In genomic region chr11:4134986-4135935, GRCm38 (mm10) we compare ENCODE assay signal across 8 mouse cellular contexts. TPM values are rescaled to one million over a fixed set of nuclear protein-coding genes. Genes with fewer than 3 reads are reported as not detected.
DNase-seq lines count a peak whose midpoint lies in the region; ATAC-seq lines count a peak whose summit lies in the region.

Gene Rnf215, plus strand, starts transcription at chr11:4135202.

- H3K27me3 ChIP-seq in heart, embryonic 11.5 days (ENCODE audit: control insufficient read depth, insufficient read depth, low read length), result no peaks in the 10 kb centered on the region
- H3K27me3 ChIP-seq in kidney, embryonic 16.5 days (ENCODE audit: insufficient read depth, low read length), result no peaks in the 10 kb centered on the region
- H3K27me3 ChIP-seq in liver, embryonic 11.5 days (replicated peaks; ENCODE audit: control insufficient read depth, insufficient read depth, low read length), result no peaks in the 10 kb centered on the region
- H3K27me3 ChIP-seq in stomach, embryonic 14.5 days (ENCODE audit: control insufficient read depth, insufficient read depth, low read length), result no peaks in the 10 kb centered on the region

- 2% methylated on average over 65 of the region's 66 CpGs for WGBS in heart, embryonic 11.5 days (ENCODE audit: insufficient replicate concordance)
- 1% methylated on average over 59 of the region's 66 CpGs for WGBS in kidney, embryonic 16.5 days
- 3% methylated on average over 63 of the region's 66 CpGs for WGBS in liver, embryonic 11.5 days
- 2% methylated on average over 64 of the region's 66 CpGs for WGBS in stomach, embryonic 14.5 days

- peak within 1 kb of the TSS; percentile 92 for H3K4me3 ChIP-seq in heart, embryonic 11.5 days (ENCODE audit: low read depth, low read length)
- H3K4me3 ChIP-seq in kidney, embryonic 16.5 days (ENCODE audit: low read length), result peak within 1 kb of the TSS; percentile 91
- H3K4me3 ChIP-seq in liver, embryonic 11.5 days (ENCODE audit: low read depth, low read length), result peak within 1 kb of the TSS; percentile 92
- peak within 1 kb of the TSS; percentile 84 for H3K4me3 ChIP-seq in stomach, embryonic 14.5 days (ENCODE audit: low read depth, low read length)

- H3K4me1 ChIP-seq in heart, embryonic 11.5 days (ENCODE audit: control insufficient read depth, insufficient read depth, low read length), result peaks cover 10% of the 10 kb centered on the region
- H3K4me1 ChIP-seq in kidney, embryonic 16.5 days (ENCODE audit: insufficient read depth, low read length), result peaks cover 10% of the 10 kb centered on the region
- peaks cover 8% of the 10 kb centered on the region for H3K4me1 ChIP-seq in liver, embryonic 11.5 days (replicated peaks; ENCODE audit: control insufficient read depth, insufficient read depth, low read length)
- H3K4me1 ChIP-seq in stomach, embryonic 14.5 days (ENCODE audit: control insufficient read depth, insufficient read depth, low read length), result peaks cover 8% of the 10 kb centered on the region; the same call in 1 of the 2 replicates

- H3K9ac ChIP-seq in heart, embryonic 11.5 days (ENCODE audit: low read depth, low read length), result peak within 1 kb of the TSS; percentile 96
- peak within 1 kb of the TSS; percentile 98 for H3K9ac ChIP-seq in kidney, embryonic 16.5 days (replicated peaks; ENCODE audit: low read length)
- H3K9ac ChIP-seq in liver, embryonic 11.5 days (ENCODE audit: low read depth, low read length), result peak within 1 kb of the TSS; percentile 93
- H3K9ac ChIP-seq in stomach, embryonic 14.5 days (replicated peaks; ENCODE audit: low read depth, low read length), result peak within 1 kb of the TSS; percentile 92

- DNase-seq in B cell, adult 2 months, result peak; percentile 89 to 92
- DNase-seq in brain, adult 2 months (ENCODE audit: low read depth, low spot score), result peak; percentile 97
- peak; percentile 89 for DNase-seq in liver, embryonic 11.5 days (ENCODE audit: low spot score)
- peak; percentile 95 for DNase-seq in naive thymus-derived CD4-positive, alpha-beta T cell, adult 2 months (ENCODE audit: low read depth)

- no peaks in the 10 kb centered on the region for H3K9me3 ChIP-seq in heart, embryonic 11.5 days (replicated peaks; ENCODE audit: control insufficient read depth, low read length)
- no peaks in the 10 kb centered on the region for H3K9me3 ChIP-seq in kidney, embryonic 16.5 days (ENCODE audit: low read length)
- H3K9me3 ChIP-seq in liver, embryonic 11.5 days (ENCODE audit: control insufficient read depth, low read length), result peaks cover 3% of the 10 kb centered on the region; the same call in 1 of the 2 replicates
- no peaks in the 10 kb centered on the region for H3K9me3 ChIP-seq in stomach, embryonic 14.5 days (ENCODE audit: control insufficient read depth, low read depth, low read length)

- peaks cover 6% of the 10 kb centered on the region for H3K36me3 ChIP-seq in heart, embryonic 11.5 days (ENCODE audit: control insufficient read depth, insufficient read depth, low read length)
- peaks cover 8% of the 10 kb centered on the region for H3K36me3 ChIP-seq in kidney, embryonic 16.5 days (ENCODE audit: insufficient read depth, low read length)
- peaks cover 3% of the 10 kb centered on the region; the same call in 1 of the 2 replicates for H3K36me3 ChIP-seq in liver, embryonic 11.5 days (ENCODE audit: control insufficient read depth, insufficient read depth, low read length)
- peaks cover 15% of the 10 kb centered on the region for H3K36me3 ChIP-seq in stomach, embryonic 14.5 days (ENCODE audit: control insufficient read depth, insufficient read depth, low read length)

- H3K4me2 ChIP-seq in heart, embryonic 11.5 days, result peak within 1 kb of the TSS; percentile 89
- peak within 1 kb of the TSS; percentile 81 for H3K4me2 ChIP-seq in kidney, embryonic 16.5 days (replicated peaks; ENCODE audit: low read depth, low read length)
- H3K4me2 ChIP-seq in liver, embryonic 11.5 days, result peak within 1 kb of the TSS; percentile 95
- peak within 1 kb of the TSS; percentile 61 for H3K4me2 ChIP-seq in stomach, embryonic 14.5 days (replicated peaks; ENCODE audit: low read depth, low read length)

- peak within 1 kb of the TSS; percentile 60; the same call in 1 of the 2 replicates for H3K27ac ChIP-seq in heart, embryonic 11.5 days (ENCODE audit: low read depth, low read length)
- H3K27ac ChIP-seq in kidney, embryonic 16.5 days (ENCODE audit: low read length), result peak within 1 kb of the TSS; percentile 81
- H3K27ac ChIP-seq in liver, embryonic 11.5 days (ENCODE audit: low read depth, low read length), result peak within 1 kb of the TSS; percentile 64
- peak within 1 kb of the TSS; percentile 68; the same call in 1 of the 2 replicates for H3K27ac ChIP-seq in stomach, embryonic 14.5 days (ENCODE audit: low read length)

- ATAC-seq in erythroblast, adult 5-6 weeks (replicated peaks; ENCODE audit: low FRiP score, poor library complexity, severe bottlenecking), result peak; percentile 81
- peak; percentile 91 for ATAC-seq in heart, embryonic 11.5 days (replicated peaks; ENCODE audit: insufficient number of reproducible peaks, low FRiP score, low TSS enrichment)
- ATAC-seq in kidney, embryonic 16.5 days (ENCODE audit: low FRiP score, low TSS enrichment), result peak; percentile 94
- peak; percentile 92 for ATAC-seq in liver, embryonic 11.5 days (replicated peaks; ENCODE audit: low FRiP score)
- peak; percentile 91 for ATAC-seq in stomach, embryonic 14.5 days (ENCODE audit: insufficient number of reproducible peaks, insufficient read depth, low FRiP score, low read depth)

RNA-seq across cellular contexts. Expression of gene Rnf215, which starts in this region (rescaled TPM):
- 1.5 and 2.5 TPM in 2 replicates for total RNA-seq in erythroblast, adult 5-6 weeks (2015; ENCODE audit: low replicate concordance)
- 4.7 and 8.6 TPM in 2 replicates for total RNA-seq in erythroblast, adult 5-6 weeks (2017; ENCODE audit: low replicate concordance)
- 13.7 and 15.3 TPM in 2 replicates for polyA plus RNA-seq in heart, embryonic 11.5 days (2014; fragmentation: Nextera tagmentation; extraction: Ambion mirVana)
- polyA plus RNA-seq in kidney, embryonic 16.5 days (2015; fragmentation: Nextera tagmentation; extraction: Ambion mirVana), result 28.9 and 30.0 TPM in 2 replicates
- 10.4 and 11.6 TPM in 2 replicates for polyA plus RNA-seq in liver, embryonic 11.5 days (2014; fragmentation: Nextera tagmentation; extraction: Ambion mirVana)
- polyA plus RNA-seq in stomach, embryonic 14.5 days (2014; fragmentation: Nextera tagmentation; extraction: Ambion mirVana), result 32.3 and 32.7 TPM in 2 replicates

Comparison
In these comparisons a context has a peak if more than half of its experiments do, and no peak if none do; other contexts are left out.
1. Peak in every context shown above with its lines: DNase-seq, ATAC-seq, H3K4me3 ChIP-seq and H3K27ac ChIP-seq.